Mouse (Mus musculus) inflammation-experienced regulatory T-cells, adult 6 months (primary cell): ENCODE measurements around the gene Slco2a1. TPM values are rescaled to one million over a fixed set of nuclear protein-coding genes. Genes with fewer than 3 reads are reported as not detected.

Experiments used
- ATAC-seq: one replicate; pipeline ENCODE4 v1.8.0; 2017
- polyA plus RNA-seq, 3 experiments: library from polyadenylated mRNA; unstranded; fragments of 100-300 nt; shearing (Covaris generic); gene quantifications; one replicate each; pipeline ENCODE4 v1.2.1; 2017

The Slco2a1 gene
- polyA plus RNA-seq, 3 experiments from 2014 or later: 0.20 to 0.71 (median 0.26) TPM

DNA sequence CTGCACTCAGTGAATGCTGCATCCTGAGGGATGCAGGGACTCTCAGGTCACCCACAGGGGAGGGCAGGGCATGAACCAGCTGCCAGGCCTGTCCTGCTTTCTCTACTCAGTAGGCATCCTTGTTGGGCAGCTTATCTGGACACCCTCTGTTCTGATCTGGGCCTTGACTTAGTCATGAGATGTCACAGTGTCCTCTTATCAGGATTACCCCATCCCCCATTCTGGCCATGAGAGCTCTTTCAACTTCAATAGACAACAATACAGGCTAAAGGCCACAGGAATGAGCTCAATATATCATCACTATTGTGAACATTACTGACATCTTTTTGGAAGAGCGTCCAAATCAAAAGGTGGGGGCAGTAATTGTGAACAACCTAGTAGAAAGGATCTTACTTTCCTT, 3.4 kb upstream of the Slco2a1 start:
- no peak for ATAC-seq

DNA sequence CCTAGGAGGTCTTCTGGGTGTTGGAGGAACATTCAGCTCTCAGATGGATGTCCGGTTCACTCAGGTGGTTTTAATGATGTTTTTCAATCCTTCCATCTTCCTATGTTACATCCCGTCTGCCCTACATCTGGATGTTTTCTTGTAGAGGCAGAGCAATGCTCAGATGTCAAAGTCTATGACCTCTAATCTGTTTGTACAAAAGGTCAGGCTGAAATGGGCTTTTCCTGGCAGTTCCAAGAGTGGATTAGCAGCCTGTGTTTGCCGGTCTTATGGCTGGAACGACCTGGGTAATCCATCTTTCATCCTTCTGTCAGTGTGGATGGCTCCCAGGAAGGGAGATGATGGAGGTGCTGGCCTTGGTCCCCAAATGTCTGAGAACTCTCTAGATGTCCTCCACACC, 2.6 kb upstream of the Slco2a1 start:
- ATAC-seq: no peak

DNA sequence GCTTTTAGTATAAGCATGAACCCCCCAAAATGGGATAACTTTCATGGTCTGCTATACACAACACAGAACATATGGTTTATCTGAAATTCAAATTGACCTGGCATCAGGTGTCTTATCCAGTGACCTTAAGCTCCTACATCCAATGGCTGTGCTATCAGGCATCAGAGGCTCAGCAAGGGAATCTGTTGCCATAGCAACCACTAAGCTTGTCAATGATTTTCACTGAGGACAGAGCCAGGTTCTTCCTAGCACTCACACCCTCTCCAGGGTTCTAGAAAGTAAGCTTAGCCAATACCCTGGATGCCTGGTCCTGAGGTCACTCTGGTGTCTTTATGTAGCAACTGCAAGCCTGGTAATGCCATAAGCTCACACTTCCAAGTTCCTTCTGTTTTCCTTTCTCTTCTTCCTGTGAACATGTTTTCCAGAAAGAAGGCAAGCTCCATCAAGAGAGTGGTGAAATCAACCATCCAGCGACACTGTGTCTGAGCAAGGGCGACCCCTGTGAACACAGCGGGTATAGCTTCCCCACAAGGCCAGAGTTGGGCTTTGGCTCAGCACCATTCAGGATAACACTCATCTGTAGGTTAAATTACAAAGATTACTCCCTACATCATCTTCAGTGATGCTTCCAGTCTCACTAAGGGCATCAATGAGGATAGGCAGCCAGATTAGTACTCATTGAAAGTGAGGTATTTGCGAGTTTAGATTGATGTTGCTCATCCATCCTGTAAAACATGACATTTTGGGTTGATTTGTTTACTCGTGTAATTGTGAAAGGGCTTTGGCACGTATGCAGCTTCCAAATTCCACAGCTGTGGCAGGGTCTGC, 2.0 kb downstream of the Slco2a1 start:
- no peak for ATAC-seq

DNA sequence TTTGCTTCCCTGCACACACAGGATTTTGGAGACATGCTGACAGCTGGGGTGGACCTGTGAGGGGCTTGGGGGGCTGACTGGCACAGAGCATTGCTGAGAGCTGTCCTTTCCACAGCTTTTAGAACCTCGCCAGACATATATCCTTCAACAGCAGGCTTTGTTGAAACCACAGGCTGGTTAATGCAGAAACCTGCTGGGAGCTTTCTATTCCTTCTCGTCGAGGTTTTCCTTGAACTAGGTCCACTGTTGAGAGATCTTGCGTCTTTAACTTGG, 2.6 kb downstream of the Slco2a1 start:
- no peak for ATAC-seq

DNA sequence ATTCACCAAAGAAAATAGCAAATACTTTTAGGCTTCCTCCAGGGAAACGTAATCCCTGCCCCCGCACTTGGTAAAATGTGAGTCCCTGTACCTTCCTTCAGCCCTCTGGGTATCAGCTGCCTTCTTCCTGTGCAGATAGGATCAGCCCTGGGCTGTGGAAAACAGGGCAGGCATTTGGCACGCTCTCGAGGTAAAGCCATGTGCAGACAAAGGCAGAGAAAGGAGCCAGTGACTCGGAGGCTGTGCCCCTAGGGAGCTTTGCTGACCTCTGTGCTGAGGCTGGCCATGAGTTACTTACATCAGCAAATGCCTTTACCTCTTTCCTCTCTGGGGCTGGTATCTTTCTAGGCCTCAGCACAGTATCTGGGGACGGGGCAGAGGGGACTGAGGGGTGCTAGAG, 4.4 kb downstream of the Slco2a1 start:
- no peak for ATAC-seq

DNA sequence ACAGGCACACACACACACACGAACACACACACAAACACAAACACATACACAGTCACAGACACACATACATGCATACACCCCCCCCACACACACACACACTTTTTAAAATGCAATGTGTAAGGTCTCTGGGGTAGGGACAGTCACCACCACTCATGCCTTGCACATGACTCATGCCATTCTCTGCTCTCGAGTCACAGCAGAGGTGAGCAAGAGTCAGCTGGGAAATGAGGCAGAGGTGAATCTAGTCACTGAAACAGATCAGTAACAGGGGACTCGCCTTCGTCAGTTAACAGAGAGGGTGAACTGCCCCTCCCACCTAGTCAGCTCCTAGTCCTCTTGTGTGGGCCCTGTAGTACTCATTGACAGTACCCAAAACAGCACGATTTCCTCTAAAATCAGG, 5.3 kb downstream of the Slco2a1 start:
- ATAC-seq: no peak

DNA sequence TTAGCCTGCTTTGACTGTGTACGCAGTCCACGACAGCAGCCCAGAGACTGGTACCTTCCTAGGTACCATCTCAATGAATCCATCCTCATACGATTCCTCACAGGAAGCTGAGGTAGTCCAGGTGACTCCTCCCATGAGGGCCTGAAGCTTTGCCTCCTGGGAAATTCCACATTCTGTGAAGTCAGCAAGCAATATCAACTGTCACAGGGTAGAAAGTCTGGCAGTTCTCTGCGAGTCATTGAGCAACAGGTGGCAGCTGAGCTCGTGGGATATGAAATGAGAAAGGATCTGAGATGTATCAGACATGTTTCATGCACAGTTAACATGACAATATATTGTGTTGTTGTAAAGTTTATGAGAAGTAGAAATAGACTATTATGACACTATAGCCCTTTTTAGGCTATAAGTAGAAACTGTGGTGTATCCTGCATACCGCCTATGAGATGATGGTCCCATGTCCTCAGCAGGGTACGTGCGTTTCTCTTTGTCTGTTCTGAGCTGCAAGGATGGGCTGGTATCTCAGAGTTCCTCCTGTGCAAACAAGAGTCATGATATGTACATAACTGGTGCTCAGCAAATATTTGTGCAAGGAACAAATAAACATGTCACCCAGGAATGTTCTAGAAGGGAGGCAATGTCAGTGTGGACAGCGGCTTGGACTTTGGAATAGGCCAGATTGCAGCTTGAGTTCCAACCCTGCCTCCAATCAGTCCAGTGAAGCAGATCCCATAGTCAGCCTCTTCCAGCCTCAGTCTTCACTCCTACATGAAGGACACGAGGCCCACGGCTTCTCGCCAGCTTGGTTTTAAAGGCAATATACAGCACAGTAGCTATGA, 7.5 kb downstream of the Slco2a1 start:
- no peak for ATAC-seq

DNA sequence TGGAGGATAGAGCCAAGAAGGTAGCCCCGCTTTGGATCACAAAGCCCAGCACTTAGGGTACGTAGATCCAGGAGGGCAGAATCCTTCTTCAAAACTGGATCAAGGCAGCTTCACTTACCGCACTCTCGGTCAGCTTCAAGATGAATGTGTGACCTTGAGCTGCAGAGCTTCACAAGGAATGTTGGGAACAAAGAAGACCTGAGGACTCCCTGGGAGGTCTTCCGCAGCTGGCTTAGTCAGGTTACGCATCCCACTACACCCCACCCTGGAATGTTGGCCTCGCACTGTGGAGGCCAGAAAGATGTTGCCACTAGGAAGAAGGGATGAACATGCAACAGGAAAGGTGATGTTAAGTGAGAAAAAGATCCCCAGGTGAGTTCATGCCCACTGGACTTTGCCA, 11.9 kb downstream of the Slco2a1 start:
- ATAC-seq: no peak

DNA sequence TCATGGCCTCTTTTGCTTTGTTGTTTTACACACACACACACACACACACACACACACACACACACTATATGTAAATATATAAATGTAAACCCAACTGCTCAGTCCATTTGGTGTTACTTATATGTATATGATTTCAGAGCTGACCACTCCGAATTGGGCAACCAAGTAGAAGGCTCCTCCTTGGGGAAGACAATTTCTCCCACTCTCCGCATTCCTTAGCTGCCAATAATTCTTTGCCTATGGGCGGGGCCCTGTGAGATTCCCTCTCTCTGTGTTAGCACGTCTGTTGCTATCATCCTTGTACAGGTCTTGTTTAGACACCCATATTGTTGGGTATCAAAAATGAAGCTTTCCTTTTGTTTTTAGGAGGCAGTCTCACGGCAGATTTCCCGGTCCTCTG, 15.8 kb downstream of the Slco2a1 start:
- no peak for ATAC-seq

DNA sequence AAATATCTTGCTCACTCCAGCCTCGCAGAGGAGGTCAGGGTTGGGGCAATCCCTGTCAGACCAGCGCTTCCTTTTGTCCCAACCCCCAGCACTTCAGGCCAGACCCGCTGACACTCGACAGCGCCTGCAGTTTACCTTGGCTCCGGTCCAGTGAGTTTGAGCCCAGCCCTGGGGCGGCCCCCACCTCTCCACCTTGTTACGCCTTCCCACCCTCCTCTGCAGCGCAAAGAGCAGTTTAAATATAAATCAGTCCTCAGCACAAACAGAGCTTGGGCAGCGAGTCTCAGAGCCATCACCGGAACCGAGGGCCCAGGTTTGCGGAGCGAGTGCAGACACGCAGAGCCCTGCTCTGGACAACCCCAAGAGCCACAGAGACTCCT, 19.2 kb downstream of the Slco2a1 start:
- no peak for ATAC-seq

DNA sequence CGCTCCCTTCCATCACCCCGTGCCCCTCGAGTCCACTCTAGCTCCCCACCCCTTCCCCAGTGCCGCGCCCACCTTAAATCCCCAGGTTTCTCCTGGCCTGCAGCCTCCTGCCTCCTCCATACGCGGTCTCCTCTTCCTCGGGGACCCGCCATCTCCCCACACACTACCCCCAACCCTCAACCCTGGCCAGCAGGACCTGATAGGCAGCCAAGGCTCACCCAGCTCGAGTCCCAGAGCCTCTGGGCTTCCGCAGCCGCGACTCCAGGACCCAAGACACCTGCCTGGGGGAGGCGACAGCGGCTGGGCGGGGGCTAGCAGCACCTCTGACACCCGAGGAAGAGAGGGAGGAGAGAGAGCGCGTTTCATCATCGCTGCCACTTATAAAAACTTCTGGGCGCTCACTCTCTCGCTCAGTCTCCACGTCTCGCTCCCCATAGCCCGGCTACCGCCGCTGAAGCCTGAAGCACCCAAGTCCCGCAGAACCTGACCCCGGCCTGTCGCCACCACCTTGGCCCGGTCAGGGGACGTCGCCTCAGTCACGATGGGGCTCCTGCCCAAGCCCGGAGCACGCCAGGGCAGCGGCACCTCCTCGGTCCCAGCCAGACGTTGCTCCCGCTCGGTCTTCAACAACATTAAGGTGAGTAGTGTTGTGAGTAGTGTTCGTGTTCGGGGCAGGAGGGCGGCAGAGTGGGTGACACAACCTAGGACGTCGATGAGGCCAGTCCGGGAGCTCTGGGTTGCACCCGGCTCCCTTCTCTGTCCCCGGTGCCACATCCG, 19.8 kb downstream of the Slco2a1 start:
- ATAC-seq: no peak

DNA sequence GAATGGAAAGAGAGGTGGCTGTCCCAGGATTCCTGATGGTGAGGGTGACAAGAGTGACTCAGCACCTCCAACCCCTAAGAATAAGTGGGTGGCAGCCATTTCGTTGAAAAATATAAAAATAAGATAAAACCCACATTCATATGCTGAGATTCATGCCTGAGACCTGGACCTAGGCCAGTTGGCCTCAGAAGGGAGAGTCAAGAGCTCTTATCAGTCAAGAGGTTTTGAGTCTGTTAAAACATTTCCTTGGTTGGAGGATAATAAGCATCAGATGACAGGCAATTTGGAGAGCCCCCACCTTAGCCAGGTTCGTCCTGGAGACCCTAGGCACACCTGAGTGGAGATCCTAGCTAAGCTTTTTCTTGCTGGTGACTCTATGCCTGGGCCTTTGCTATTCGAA, 21.6 kb downstream of the Slco2a1 start:
- no peak for ATAC-seq

DNA sequence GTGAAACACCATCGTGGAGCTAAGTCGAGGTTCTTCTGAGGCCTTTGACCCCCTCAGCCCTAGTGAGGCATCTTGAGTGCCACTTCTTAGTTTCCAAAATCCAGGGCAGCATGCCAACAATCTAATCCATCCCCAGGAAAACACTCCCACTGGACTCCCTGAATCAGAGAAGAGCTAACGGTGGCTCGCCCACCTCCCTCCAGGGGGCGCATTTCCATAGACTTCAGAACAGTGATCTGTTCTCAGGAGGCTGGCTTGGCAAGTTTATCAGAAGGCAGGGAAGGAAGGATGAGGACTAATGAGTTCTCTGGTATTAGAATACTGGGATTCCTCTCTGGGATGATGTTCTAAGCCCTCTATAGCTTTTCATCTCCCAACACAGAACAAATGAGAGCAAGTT, 24.9 kb downstream of the Slco2a1 start:
- ATAC-seq: no peak

DNA sequence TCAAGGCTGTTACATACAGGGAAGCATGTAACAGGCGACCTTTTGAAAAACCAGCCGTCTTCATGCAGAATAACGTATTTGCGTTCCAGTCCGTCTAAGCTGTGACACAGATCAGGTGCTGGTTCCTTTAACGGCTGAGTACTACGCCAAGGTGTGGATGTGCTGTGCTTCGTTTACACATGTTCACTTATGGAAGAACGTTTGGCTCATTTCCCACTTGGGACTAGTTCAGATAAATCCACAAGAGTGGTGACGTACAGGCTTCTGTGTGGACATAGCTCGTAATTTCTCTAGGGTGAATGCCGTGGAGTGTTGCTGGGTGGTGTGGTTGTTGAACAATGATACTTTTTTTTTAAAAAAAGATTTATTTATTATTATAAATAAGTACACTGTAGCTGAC, 26.2 kb downstream of the Slco2a1 start:
- ATAC-seq: no peak

DNA sequence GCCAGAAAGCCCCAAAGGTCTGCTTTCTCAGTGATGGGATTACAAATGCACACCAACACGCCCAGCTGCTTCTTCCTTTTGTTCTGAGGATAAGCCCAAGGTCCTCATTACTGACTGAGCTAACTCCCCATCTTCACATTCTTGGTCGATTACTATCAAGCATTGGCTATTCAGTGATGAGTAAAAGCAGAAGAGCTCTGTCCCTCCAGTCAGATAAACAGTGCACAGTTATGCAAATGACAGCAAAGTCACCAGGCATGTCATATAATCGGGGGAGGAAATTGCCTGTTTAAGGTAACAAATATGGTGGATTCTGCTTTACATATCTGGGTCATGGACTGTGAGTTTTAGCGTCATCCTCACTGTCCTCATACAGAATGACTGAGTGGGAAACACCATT, 35.6 kb downstream of the Slco2a1 start:
- ATAC-seq: no peak

DNA sequence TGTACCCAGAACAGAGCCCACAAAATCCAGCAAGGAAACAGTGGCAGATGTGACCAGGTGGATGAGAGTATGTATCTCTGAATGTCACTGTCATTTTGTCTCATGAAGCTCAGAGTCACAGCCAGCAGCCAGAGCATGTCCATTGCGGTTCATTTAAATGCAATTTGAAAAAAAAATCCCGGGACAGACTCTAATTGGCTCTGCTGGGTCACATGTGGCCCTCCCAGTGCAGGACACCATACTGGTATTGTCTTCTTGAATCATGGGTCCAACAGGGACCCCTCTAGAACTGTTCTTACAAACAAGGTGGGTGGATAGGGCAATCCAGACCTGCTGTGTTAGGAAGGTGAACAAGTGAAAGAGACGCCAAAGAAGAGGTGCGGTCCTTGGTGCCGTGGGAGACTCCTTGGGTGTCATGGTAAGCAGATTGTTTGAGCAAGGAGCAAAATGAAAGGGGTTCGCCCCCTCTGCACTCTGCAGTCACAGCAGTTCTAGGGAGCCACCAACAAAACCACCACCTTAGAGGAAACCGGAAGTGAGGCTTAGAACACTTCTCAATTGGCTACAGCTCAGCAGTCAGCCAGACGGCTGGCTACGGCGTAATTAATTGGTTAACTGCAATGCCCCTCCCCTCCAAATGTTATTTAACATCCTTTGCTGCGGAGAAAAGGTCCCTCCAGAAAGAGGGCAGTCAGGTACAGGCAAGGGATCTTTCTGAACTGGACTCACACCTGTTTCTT, 38.8 kb downstream of the Slco2a1 start:
- ATAC-seq: no peak

DNA sequence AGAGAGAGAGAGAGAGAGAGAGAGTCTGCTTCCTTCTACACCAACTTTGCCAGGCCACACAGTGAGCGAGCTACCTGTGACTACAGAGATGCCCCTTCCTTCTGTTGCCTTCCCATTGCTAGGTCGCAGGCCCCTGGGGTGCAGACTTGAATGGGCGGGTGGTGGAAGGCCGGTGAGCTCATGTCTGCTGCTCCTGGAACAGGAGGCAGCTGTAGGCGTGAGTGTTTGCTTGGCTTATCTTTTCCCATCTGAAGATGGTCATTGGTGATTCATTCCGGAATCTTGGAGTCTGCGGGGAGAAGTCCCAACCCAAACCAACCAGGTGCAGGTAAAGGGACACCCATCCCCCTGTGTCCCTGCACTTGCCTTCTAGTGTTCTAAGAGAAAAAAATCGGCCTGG, 40.5 kb downstream of the Slco2a1 start:
- no peak for ATAC-seq

DNA sequence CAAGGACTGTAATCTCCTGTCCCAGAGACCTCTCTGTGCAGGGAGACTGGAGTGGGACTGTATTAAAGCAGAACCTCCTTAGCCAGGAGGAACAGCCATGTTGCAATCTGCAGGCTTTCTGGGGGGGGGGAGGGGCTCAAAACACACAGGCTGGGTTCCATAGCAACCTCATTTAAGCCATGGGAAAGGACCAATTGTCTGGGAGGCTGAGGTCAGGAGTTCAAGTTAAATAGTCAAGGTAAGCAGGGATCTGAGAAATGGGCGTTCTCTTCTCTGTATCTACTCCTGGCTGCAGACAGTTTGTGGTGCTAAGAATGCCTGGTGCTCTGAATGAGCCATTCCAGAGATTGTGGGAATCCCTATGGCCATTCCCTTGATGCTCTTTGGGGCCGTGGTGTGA, 41.5 kb downstream of the Slco2a1 start:
- no peak for ATAC-seq

DNA sequence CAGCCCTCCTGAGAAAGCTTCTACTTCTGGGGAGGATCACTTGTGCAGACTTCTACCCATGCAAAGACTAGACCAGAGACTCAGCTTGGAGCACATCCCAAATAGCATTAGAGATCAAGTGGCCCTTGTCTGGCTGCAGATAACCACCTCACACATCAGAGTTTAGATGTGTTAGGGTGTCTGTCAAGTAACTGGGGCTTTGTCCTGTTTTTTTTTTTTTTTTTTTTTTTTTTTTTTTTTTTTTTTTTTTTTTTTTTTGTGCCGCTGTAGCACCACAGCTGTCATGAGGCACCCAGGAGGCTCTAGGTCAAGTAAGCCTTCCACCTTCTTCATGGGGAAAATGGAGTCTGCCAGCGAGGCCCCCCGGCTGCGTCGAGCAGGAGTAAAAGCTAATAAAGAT, 42.7 kb downstream of the Slco2a1 start:
- ATAC-seq: no peak

DNA sequence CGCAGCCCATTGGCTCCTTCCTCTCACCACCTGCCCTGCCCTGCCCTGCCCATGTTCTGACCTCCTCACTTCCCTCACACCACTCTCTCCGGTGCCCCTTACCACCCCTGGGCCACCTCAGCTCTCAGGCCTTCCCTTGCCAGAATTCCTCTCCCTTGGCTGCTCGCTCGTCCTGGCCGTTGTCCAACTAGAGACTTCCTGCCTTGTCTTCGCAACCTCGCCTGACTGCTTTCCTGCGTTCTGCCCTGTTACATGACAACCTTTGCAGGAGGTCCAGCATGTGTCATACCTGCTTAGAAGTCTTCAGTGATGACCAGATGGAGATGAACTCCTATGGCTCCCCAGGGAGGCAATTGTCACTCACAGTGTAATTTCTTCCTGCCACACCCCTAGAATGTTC, 43.7 kb downstream of the Slco2a1 start:
- no peak for ATAC-seq

DNA sequence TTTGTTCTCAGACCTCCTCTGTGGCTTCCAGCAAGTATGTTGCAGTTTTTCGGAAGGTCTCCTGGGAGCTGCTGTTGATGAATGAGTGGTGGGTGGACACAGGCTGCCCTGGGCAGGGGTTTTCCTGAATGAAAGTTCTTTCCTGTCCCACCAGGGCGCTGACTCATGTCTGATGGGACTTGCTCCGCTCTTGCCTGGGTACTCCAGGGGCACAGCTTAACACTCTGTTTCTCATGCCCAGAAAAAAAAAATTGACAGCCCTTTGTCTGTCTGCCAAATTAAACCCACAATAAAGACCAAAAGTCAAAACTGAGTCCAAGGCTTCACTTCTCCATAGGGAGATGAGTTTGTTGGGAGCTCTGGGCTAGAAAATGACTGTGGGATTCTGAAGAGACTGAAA, 44.9 kb downstream of the Slco2a1 start:
- ATAC-seq: no peak

DNA sequence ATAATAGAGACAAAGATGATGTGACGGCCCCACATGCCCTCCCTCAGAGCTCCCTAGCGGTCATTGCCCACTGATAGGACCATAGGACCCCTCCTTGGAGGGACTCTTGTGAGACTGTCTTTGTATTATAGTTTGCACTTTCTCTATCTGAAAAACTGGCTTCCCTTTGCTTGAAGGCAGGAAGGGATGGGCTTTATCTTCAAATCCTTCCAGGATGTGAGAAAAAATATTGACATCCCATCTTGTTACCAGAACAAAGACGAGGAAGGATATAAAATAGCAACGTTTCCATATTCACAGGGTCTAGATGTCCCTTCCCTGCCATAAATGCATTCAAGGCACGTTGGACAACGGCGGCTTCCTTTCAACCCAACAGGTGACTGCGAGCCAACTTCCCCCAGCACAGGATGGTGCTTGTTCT, 48.5 kb downstream of the Slco2a1 start:
- no peak for ATAC-seq

DNA sequence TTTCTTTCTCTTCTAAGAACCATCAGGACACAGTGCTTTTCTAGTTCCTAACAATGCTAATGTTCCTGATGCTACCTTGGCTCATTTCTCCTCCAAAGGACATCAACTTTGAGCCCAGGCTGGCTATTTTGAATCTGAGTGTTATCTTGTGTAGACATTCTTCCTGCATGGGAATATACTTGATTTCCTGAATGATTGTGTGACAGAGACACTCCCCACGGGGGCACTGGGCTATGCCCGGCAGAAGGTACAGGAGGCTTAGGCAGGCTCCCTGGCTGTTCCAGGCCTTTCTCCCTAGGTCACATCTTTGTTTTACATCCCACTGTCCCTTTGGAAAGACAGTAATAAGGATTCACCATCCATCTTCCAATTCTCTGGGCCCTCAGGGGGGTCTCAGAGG, 49.8 kb downstream of the Slco2a1 start:
- ATAC-seq: no peak
